Mouse (Mus musculus) midbrain, embryonic 13.5 days (tissue): ENCODE data around the gene Brca1. TPM values are rescaled to one million over a fixed set of nuclear protein-coding genes. Genes with fewer than 3 reads are reported as not detected.
"Not testable (repeated sequence)": the region's sequence is repeated elsewhere in the genome, so short reads cannot be mapped to it uniquely, and the experiment has no call there.

Experiments
- ATAC-seq: fragments of 200-750 bp; cut with Nextera tagmentation; 2 replicates; pipeline ENCODE4 v1.8.0; 2017; ENCODE audit warnings: mild to moderate bottlenecking, moderate TSS enrichment, moderate library complexity
- H3K27ac ChIP-seq: fragments of 300-500 bp; sonication (generic); 2 replicates; pipeline ENCODE4 v1.5.1; 2015; ENCODE audit warnings: inconsistent platforms, mild to moderate bottlenecking, moderate library complexity
- H3K27me3 ChIP-seq: fragments of 300-500 bp; sonication (generic); 2 replicates; pipeline ENCODE4 v1.6.1; 2015; ENCODE audit warnings: mild to moderate bottlenecking, inconsistent platforms
- H3K36me3 ChIP-seq: fragments of 300-500 bp; sonication (generic); 2 replicates; pipeline ENCODE4 v1.6.1; 2015; ENCODE audit warnings: mild to moderate bottlenecking, inconsistent platforms
- H3K4me1 ChIP-seq: fragments of 300-500 bp; sonication (generic); replicated peaks from 2 replicates; pipeline ENCODE4 v1.6.1; 2015; ENCODE audit warnings: inconsistent platforms
- H3K4me2 ChIP-seq: fragments of 300-500 bp; sonication (generic); replicated peaks from 2 replicates; pipeline ENCODE4 v1.6.1; 2015; ENCODE audit warnings: moderate library complexity, mild to moderate bottlenecking, inconsistent platforms
- H3K4me3 ChIP-seq: fragments of 300-500 bp; sonication (generic); replicated peaks from 2 replicates; pipeline ENCODE4 v1.5.1; 2015; ENCODE audit warnings: mild to moderate bottlenecking, inconsistent platforms
- H3K9ac ChIP-seq: fragments of 300-500 bp; sonication (generic); replicated peaks from 2 replicates; pipeline ENCODE4 v1.6.1; 2015; ENCODE audit warnings: mild to moderate bottlenecking, inconsistent platforms
- H3K9me3 ChIP-seq: fragments of 300-500 bp; sonication (generic); 2 replicates; pipeline ENCODE4 v1.6.1; 2016; ENCODE audit warnings: mild to moderate bottlenecking, inconsistent platforms
- WGBS: fragments of 180-500 bp; shearing (Covaris S2); methylation state at CpG from one replicate; pipeline ENCODE4 v1.1.7; 2015; 5-methylcytosine and 5-hydroxymethylcytosine counted together
- polyA plus RNA-seq: library from polyadenylated mRNA; unstranded; fragments of >200 nt; fragmentation: Nextera tagmentation; extraction: Ambion mirVana; gene quantifications from 2 replicates; pipeline ENCODE4 v1.2.1, GENCODE M21; 2015

The Brca1 gene
- polyA plus RNA-seq, 1 experiment from 2014 or later, result 4.7 TPM

DNA sequence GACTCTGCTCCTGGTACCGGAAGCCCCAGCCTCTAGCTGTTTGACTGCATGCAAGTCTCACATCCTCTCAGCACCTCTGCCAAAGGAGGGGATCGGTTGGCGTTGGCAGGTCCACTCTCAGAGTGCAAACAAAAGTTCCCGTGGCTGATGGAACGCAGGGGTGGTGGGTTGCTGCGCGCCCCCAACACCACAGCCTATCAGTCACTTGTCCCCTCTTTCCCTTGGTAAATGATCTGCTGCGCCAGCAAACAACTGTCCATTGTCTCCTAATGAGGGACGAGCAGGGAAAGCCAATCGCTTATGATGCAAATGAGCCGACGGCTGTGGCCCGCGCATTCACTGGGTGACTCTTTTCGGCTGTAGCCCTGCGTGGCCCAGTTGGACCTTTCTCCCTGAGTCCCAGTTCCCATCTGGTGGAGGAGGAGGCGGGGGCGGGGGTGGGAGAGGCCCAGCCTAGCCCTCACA, 72.6 kb downstream of the Brca1 start:
- Histone ChIP-seq H3K27ac (peak overlapping the region; percentile 95), H3K9ac (peak overlapping the region; percentile 15), H3K27me3 (no peaks in the 10 kb centered on the region), H3K4me1 (peaks cover 48% of the 10 kb centered on the region), H3K36me3 (no peaks in the 10 kb centered on the region), H3K4me2 (peak overlapping the region; percentile 46), H3K9me3 (no peaks in the 10 kb centered on the region), H3K4me3 (peak overlapping the region; percentile 18; the same call in 1 of the 2 replicates)
- ATAC-seq, result peak; percentile 67
- 1% methylated on average over 18 of the region's 18 CpGs for WGBS

DNA sequence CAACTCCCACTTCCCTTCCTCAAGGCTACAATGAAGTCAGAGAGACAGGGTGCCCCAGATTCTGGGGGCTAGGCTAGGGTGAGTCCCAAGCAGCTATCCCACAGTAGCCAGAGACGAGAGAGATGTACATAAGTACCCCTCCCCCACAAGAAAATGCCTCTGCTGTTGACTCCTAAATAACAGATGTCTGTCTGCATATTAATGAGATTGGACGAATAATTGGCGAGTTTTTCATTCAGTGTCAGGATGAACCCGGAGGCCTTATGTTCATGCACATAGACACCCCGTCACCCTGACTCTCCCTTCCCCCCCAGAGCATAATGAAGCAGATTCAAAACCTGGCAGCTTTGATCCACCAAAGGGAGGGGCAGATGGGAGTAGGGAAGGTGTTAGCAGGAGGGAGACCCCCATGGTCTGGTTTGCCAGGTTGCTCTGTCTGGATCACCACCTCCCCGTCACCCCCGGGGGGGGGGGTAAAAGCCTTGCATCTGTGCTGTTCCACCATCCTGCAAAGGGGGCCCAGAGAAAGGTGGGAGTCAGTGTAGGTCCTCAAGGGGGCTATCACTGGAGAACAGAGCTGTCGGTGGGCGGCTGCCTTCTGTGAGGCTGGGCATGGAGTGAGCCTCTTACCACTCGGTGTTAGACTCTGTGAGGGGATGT, 74.1 kb downstream of the Brca1 start:
- Histone ChIP-seq H3K27me3 (no peaks in the 10 kb centered on the region), H3K4me1 (peaks cover 42% of the 10 kb centered on the region), H3K4me2 (peak overlapping the region; percentile 20; the same call in 1 of the 2 replicates), H3K9me3 (no peaks in the 10 kb centered on the region), H3K27ac (peak overlapping the region; percentile 95), H3K36me3 (no peaks in the 10 kb centered on the region), H3K9ac (no peak overlapping the region), H3K4me3 (no peak overlapping the region)
- peak; percentile 80 for ATAC-seq
- WGBS, result 16% methylated on average over 10 of the region's 10 CpGs

DNA sequence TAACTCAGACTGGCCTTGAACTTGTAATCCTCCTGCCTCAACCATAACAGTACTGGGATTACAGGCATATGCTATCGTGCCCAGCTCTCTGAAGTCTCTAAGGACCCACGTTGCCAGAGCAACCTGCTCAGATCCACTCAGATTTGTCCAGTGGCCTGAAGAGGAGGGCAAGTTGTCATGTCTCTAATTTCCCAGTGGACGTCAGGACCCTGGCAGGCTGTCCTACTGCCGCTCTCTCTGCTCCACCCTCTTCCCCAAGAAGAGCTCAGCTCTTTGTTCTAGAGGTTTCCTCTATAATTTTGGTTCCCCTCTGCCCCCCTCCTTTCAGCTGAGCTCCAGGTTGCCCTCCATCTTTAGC, 74.6 kb downstream of the Brca1 start:
- ATAC-seq, result peak; percentile 83
- H3K9ac ChIP-seq, result no peak overlapping the region
- H3K27me3 ChIP-seq, result no peaks in the 10 kb centered on the region
- peaks cover 47% of the 10 kb centered on the region for H3K4me1 ChIP-seq
- 0 out of 2 replicates have a peak, but pooled peaks cover under 1% of the 10 kb centered on the region for H3K36me3 ChIP-seq
- no peak overlapping the region for H3K4me3 ChIP-seq
- H3K27ac ChIP-seq, result peak overlapping the region; percentile 95
- WGBS, result 4% methylated on average over 4 of the region's 4 CpGs
- peak overlapping the region; percentile 20; the same call in 1 of the 2 replicates for H3K4me2 ChIP-seq
- no peaks in the 10 kb centered on the region for H3K9me3 ChIP-seq

DNA sequence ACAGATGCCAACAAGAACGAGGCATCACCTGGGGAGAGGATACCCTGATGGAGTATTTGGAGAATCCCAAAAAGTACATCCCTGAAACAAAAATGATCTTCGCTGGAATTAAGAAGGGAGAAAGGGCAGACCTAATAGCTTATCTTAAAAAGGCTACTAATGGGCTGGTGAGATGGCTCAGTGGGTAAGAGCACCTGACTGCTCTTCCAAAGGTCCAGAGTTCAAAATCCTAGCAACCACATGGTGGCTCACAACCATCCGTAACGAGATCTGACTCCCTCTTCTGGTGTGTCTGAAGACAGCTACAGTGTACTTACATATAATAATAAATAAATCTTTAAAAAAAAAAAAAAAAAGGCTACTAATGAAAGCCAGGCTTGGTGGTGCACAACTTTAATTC, 75.4 kb downstream of the Brca1 start:
- H3K27me3 ChIP-seq, H3K9me3 ChIP-seq, H3K4me2 ChIP-seq, H3K4me3 ChIP-seq, H3K27ac ChIP-seq, H3K36me3 ChIP-seq, ATAC-seq, H3K9ac ChIP-seq: not testable (repeated sequence)
- 91% methylated on average over 4 of the region's 4 CpGs for WGBS
- H3K4me1 ChIP-seq, result peaks cover 55% of the 10 kb centered on the region

DNA sequence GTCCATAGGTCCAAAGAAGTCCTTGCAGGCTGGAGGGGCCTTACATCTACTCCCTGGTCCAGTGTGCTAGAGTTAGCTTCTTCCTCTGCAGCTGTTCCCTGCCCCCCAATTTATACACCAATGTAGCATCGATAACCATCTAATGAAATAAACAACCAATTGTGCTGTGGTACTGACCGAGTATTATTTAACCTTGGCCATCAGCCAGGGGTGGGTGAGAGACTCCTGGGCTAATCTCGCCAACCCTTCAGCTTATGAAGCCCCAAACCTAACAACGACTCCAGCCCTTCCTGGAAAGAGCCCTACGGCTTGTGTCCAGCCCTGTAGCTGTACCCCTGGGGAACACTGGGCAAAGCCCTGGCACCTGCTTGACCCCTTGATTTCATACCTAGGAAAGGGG, 77.5 kb downstream of the Brca1 start:
- Histone ChIP-seq H3K4me3 (no peak overlapping the region), H3K9ac (no peak overlapping the region), H3K4me1 (peaks cover 61% of the 10 kb centered on the region), H3K9me3 (no peaks in the 10 kb centered on the region), H3K36me3 (peaks cover 17% of the 10 kb centered on the region), H3K4me2 (no peak overlapping the region), H3K27me3 (no peaks in the 10 kb centered on the region), H3K27ac (no peak overlapping the region)
- ATAC-seq, result no peak
- 74% methylated on average over 5 of the region's 5 CpGs for WGBS

DNA sequence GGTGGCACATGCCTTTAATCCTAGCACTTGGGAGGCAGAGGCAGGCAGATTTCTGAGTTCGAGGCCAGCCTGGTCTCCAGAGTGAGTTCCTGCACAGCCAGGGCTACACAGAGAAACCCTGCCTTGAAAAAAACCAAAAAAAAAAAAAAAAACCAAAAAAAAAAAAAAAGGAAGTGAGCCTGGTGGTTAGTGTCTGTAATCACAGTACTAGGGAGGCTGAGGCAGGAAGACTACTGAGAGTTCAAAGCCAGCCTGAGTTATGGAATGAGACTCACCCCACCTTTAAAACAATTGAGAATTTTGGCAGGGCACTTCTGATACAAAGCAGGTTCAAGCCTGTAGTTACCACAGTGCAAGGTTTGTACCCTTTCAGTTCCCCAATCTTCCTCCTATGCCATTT, 78.1 kb downstream of the Brca1 start:
- WGBS, result 76% methylated on average over 1 of the region's 1 CpGs
- H3K9ac ChIP-seq, H3K4me3 ChIP-seq, H3K27ac ChIP-seq, H3K4me2 ChIP-seq, H3K9me3 ChIP-seq, H3K27me3 ChIP-seq, ATAC-seq: not testable (repeated sequence)
- Histone ChIP-seq H3K4me1 (peaks cover 61% of the 10 kb centered on the region), H3K36me3 (peaks cover 17% of the 10 kb centered on the region)

DNA sequence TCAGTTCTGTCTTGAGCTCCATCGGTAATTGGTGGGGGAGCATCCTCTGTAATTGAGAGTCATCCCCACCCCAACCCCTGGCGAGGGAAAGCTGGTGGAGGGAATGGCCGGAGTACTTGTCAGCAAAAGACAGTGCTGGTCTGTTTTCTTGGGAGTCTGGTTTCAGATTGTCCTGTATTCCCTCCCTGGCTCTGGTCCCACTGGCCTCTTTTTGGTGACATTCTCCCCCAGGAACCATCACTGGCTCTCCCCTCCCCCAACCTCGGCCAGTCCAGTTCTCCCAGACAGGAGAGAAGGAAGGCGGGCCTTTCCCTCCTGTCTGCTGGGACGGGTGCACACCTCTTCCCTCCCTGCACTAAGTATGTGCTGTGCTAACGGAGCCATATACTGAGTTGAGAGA, 79.4 kb downstream of the Brca1 start:
- H3K27ac ChIP-seq, result 0 out of 2 replicates have a peak overlapping the region, but pooled peaks have one; percentile 19
- no peak overlapping the region for H3K9ac ChIP-seq
- peaks cover 17% of the 10 kb centered on the region for H3K36me3 ChIP-seq
- H3K27me3 ChIP-seq, result no peaks in the 10 kb centered on the region
- H3K4me1 ChIP-seq, result peaks cover 55% of the 10 kb centered on the region
- 68% methylated on average over 7 of the region's 7 CpGs for WGBS
- ATAC-seq, result no peak
- H3K9me3 ChIP-seq, result no peaks in the 10 kb centered on the region
- no peak overlapping the region for H3K4me2 ChIP-seq
- no peak overlapping the region for H3K4me3 ChIP-seq

DNA sequence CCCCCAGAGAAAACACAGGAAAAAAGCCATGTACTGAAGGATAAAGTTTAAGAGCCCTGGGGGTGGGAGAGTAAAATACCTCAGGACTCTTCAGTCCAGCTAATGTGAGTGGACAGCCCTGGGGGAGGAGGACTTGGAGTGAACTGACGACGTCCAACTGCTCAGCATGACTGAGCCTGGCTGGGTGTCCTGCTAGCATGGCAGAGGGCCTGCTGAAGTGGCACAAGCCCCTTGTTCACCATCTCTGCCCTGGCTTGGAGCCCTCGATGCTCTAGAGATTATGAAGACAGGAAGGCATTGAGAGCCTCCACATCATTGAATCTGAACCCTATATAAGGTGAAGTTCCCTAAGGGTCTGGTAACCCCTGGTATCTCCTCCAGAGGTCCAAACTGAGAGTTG, 79.8 kb downstream of the Brca1 start:
- H3K27me3 ChIP-seq, result no peaks in the 10 kb centered on the region
- no peaks in the 10 kb centered on the region for H3K9me3 ChIP-seq
- 0 out of 2 replicates have a peak overlapping the region, but pooled peaks have one; percentile 19 for H3K9ac ChIP-seq
- H3K27ac ChIP-seq, result 0 out of 2 replicates have a peak overlapping the region, but pooled peaks have one; percentile 35
- no peak for ATAC-seq
- H3K4me2 ChIP-seq, result no peak overlapping the region; the same call in 1 of the 2 replicates
- H3K36me3 ChIP-seq, result peaks cover 17% of the 10 kb centered on the region
- peaks cover 56% of the 10 kb centered on the region for H3K4me1 ChIP-seq
- H3K4me3 ChIP-seq, result no peak overlapping the region
- WGBS, result 70% methylated on average over 3 of the region's 3 CpGs

DNA sequence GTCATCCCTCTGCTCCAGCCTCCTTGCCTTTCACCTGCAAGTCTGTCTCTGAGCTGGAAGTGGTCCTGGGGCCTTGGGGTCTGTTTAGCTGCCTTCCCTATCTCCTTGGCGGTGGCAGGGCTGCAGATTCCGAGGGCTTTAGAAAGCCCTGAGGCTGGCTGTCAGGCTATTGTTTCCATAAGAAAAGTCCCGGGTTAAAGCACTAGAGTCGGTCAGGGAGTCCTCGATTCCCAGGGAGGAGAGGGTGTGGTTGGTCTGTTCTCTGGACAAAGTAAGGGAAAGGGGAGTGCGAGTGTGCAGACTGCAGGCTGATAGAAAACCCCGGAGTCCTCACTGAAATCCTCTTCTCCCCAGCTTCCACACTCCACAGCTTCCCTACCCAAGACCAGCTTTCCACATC, 81.5 kb downstream of the Brca1 start:
- no peaks in the 10 kb centered on the region for H3K27me3 ChIP-seq
- ATAC-seq, result no peak
- peak overlapping the region; percentile 9; the same call in 1 of the 2 replicates for H3K27ac ChIP-seq
- H3K9me3 ChIP-seq, result no peaks in the 10 kb centered on the region
- WGBS, result 10% methylated on average over 7 of the region's 7 CpGs
- peak overlapping the region; percentile 39 for H3K4me2 ChIP-seq
- H3K36me3 ChIP-seq, result peaks cover 17% of the 10 kb centered on the region
- H3K4me3 ChIP-seq, result peak overlapping the region; percentile 18
- H3K9ac ChIP-seq, result peak overlapping the region; percentile 39; the same call in 1 of the 2 replicates
- H3K4me1 ChIP-seq, result peaks cover 64% of the 10 kb centered on the region

DNA sequence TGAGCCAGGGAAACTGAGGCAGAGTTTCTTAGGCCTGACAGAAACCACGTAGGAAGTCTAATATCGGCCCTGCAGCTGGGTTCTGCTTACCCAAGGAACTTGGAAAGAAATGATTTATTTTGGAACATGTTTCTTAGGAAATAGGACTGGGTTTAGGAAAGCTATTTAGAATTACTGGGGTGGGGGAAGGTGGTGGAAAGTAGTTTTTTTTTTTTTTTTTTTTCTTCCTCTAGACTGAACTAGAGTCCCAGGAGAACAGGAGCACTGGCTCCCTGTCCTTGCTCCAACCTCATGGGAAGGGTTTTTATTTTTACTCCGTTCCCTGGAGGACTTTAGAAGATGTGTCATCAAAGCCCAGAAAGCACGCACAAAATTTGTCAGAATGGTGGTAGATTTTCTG, 82.6 kb downstream of the Brca1 start:
- Histone ChIP-seq H3K4me2 (peak overlapping the region; percentile 82), H3K4me3 (peak overlapping the region; percentile 79), H3K9ac (peak overlapping the region; percentile 89), H3K4me1 (peaks cover 70% of the 10 kb centered on the region), H3K9me3 (no peaks in the 10 kb centered on the region), H3K36me3 (peaks cover 17% of the 10 kb centered on the region), H3K27me3 (no peaks in the 10 kb centered on the region), H3K27ac (peak overlapping the region; percentile 90)
- no peak for ATAC-seq
- whole genome bisulfite sequencing, result 74% methylated on average over 4 of the region's 4 CpGs

DNA sequence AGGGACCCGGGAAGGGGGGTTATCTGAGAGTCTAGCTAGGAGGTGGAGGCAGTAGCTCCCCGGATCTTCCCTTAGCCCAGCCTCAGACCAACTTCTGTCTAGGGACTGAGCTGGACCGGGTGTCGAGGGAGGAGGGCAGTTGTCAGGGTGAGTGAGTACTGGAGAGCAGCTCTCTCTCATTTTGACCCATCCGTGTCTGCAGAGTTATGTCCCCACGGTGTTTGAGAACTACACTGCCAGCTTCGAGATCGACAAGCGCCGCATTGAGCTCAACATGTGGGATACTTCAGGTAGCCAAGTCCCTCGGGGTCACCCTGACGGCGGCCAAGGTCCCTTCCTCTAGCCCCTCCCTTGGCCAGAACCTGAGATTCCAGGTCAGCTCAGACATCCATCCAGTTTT, 83.0 kb downstream of the Brca1 start:
- Histone ChIP-seq H3K9me3 (no peaks in the 10 kb centered on the region), H3K4me2 (peak overlapping the region; percentile 82), H3K36me3 (peaks cover 17% of the 10 kb centered on the region), H3K9ac (peak overlapping the region; percentile 89), H3K27ac (peak overlapping the region; percentile 90), H3K4me3 (peak overlapping the region; percentile 79), H3K27me3 (no peaks in the 10 kb centered on the region), H3K4me1 (peaks cover 72% of the 10 kb centered on the region)
- ATAC-seq, result 0 out of 2 replicates have a peak, but pooled peaks have one; percentile 14
- 3% methylated on average over 13 of the region's 13 CpGs for WGBS

DNA sequence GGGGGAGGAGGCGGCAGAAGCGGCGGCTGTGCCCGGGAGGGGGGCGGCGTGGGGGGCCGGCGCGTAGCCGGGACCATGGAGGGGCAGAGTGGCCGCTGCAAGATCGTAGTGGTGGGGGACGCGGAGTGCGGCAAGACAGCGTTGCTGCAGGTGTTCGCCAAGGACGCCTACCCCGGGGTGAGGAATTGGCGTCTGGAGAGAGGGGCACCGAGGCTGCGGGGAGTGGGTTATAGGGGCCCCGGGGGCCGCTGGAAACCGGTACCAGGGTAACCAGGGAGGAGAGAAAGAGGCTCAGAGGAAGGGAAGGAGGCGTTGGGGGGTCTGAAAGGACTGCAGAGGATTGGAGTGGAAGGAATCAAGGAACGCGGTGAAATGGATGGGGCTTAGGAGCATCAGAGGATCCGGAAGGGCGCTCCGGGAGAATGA, 83.5 kb downstream of the Brca1 start:
- peak overlapping the region; percentile 90 for H3K27ac ChIP-seq
- no peaks in the 10 kb centered on the region for H3K27me3 ChIP-seq
- ATAC-seq, result peak; percentile 44
- H3K4me2 ChIP-seq, result peak overlapping the region; percentile 82
- no peaks in the 10 kb centered on the region for H3K9me3 ChIP-seq
- H3K9ac ChIP-seq, result peak overlapping the region; percentile 89
- H3K4me1 ChIP-seq, result peaks cover 77% of the 10 kb centered on the region
- H3K4me3 ChIP-seq, result peak overlapping the region; percentile 79
- under 1% methylated on average over 29 of the region's 31 CpGs for WGBS
- H3K36me3 ChIP-seq, result peaks cover 17% of the 10 kb centered on the region
